Mouse (Mus musculus) lung, adult 2 months (tissue): ENCODE measurements around the gene Limk2. TPM values are rescaled to one million over a fixed set of nuclear protein-coding genes. Genes with fewer than 3 reads are reported as not detected.

Experiments
- DNase-seq: peaks from one replicate; pipeline ENCODE4 v3.0.0; 2022
- H3K4me1 ChIP-seq: fragments of 200-500 bp; 2 replicates; pipeline ENCODE4 v1.6.1; 2011; ENCODE audit warnings: low read length; ENCODE audit not compliant: control insufficient read depth, insufficient read depth
- H3K4me3 ChIP-seq: fragments of 200-500 bp; replicated peaks from 2 replicates; pipeline ENCODE3; 2011; ENCODE audit warnings: low read depth, mild to moderate bottlenecking, control low read depth, low read length; ENCODE audit errors: extremely low read depth
- CTCF ChIP-seq: fragments of 200-500 bp; IDR thresholded peaks from 2 replicates; pipeline ENCODE4 v1.5.1; 2011; ENCODE audit warnings: mild to moderate bottlenecking, low read length, control low read depth; ENCODE audit not compliant: insufficient read depth
- POLR2A ChIP-seq: fragments of 200-500 bp; IDR thresholded peaks from 2 replicates; pipeline ENCODE4 v1.6.1; 2011; ENCODE audit warnings: low read depth, mild to moderate bottlenecking, control low read depth, low read length, borderline replicate concordance; ENCODE audit errors: extremely low read depth
- WGBS: fragments of 180-500 bp; shearing (Covaris S2); methylation state at CpG from one replicate; pipeline ENCODE4 v1.1.7; 2018; 5-methylcytosine and 5-hydroxymethylcytosine counted together
- polyA plus RNA-seq: library from polyadenylated mRNA; depleted of rRNA; stranded (reverse); fragments of >200 nt; gene quantifications from 2 replicates; pipeline ENCODE4 v1.2.3, GENCODE M21; 2012

Limk2 gene
- polyA plus RNA-seq, 1 experiment, result 142 TPM

DNA sequence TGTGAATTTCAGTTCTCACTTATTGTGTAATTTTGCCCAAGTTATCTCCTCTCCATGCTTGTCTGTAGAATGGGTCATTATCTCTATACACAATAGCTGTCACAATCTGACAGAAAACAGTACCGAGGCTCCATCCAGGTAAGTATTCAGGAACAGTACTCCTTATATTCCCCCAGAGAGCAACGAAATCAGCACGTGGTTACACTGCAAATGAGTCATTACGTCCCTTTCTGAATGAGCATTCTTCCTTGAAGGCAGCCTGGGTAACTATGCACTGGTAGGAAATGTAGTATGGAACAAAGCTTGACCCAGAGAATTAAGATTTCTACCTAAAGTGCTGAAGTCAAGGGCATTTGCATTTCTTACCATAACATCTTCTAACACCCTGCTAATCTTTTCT lies 33.7 kb upstream of the Limk2 start:
- no peak for DNase-seq
- 64% methylated on average over 4 of the region's 4 CpGs for WGBS
- H3K4me1 ChIP-seq, result peaks cover 13% of the 10 kb centered on the region
- H3K4me3 ChIP-seq, result no peak overlapping the region
- TF ChIP-seq POLR2A (no peak), CTCF (no peak)

DNA sequence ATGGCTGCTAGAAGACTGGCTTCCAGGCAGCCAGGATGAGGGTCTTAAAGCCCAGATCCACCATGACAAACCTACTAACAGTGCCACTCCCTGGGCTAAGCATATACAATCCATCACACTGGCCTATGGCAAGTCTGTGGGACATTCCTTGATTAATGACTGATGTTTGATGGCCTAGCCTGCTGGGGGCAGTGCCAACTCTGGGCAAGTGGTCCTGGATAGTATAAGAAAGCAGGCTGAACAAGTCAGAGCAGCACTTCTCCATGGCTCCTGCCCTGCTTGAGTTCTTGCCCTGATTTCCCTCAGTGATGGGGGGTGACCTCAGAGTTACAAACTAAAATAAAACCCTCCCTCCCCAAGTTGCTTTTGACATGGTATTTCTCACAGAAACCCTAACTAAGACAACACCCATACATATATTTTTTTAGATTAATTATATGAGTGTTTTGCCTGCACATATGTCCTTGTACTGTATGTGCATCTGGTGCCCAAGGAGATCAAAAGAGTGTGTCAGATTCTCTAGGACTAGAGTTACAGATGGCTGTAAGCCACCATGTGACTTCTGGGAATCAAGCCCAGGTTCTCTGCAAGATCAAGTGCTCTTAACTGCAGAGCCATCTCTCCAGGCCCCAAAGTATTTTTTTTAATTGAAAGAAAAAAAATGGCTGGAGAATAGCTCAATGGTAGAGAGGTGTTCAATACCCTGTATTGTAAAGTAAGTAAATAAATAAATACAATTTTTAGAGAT lies 32.9 kb upstream of the Limk2 start:
- no peak for TF ChIP-seq POLR2A
- no peak for TF ChIP-seq CTCF
- H3K4me3 ChIP-seq, result no peak overlapping the region
- DNase-seq, result no peak
- H3K4me1 ChIP-seq, result peaks cover 13% of the 10 kb centered on the region

DNA sequence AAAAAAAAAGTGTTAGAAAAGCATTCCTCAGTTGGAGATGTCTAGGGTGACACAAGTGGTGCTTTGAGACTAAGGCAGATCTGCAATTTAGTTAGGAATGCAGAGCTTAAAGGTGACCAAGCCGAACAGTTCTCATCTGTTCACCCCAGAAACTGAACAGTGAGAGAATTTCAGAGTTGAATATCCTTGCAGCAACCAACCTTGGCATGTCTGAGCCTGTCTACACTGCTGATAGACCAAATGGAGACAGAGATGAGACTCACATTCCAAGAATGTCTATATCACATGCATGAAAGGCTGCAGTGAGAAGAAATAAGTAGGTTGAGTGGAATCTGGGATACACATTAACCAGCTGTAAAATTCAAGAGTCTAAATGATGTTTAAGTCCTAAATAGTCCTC lies 28.6 kb upstream of the Limk2 start:
- Histone ChIP-seq H3K4me1 (no peaks in the 10 kb centered on the region), H3K4me3 (no peak overlapping the region)
- WGBS, result 93% methylated on average over 1 of the region's 1 CpGs
- DNase-seq, result no peak
- TF ChIP-seq POLR2A (no peak), CTCF (no peak)

DNA sequence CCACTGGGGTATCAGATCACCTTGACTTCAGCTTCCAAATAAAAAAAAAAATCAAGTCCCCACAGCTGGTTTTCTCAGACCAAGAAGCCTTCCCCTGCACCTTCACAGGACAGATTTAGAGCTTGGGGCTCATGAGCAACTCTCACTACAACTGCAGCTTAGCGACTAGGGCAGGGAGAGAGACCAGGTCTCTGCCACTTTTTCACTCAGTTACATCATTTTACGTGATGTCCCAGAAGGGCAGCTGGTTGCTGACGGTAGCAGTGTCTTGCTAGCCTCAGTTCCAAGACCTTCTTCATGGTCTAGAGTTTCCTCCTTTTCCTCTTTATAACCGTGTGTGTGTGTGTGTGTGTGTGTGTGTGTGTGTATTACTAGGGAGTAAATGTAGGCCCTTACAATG lies 24.8 kb upstream of the Limk2 start:
- DNase-seq, result no peak
- TF ChIP-seq POLR2A (no peak), CTCF (no peak)
- H3K4me1 ChIP-seq, result no peaks in the 10 kb centered on the region
- WGBS, result 78% methylated on average over 4 of the region's 4 CpGs
- H3K4me3 ChIP-seq, result no peak overlapping the region

DNA sequence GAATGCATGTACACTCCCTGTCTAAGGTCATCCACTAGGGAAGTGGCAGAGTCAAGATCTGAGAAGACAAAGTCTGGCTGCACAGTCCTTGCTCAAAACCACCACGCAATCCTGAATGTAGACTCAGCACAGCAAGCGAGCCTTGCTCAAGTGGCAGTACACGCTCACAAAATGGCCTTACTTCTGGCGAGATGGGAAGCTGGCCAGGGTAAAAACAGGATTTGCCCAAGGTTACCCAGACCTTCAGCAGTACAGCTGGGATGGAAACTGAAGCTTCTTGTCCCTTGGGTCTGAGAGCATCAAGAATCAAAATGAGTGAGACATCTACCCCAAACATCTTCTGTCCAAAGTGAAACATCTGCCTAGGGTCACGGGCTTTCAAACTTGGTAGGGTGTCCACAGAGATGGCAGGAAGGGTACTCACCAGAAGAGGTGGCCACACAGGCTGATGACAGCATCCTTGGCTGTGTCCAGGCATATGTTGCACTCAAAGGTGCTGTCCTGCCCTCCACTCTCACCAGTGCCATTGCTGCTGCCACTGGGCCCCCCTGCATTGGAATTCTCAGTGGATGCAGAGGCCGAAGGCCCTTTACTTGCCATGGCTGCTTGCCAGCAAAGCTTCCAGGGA lies 23.1 kb upstream of the Limk2 start:
- H3K4me3 ChIP-seq, result no peak overlapping the region
- 85% methylated on average over 6 of the region's 6 CpGs for WGBS
- H3K4me1 ChIP-seq, result no peaks in the 10 kb centered on the region
- TF ChIP-seq CTCF (no peak), POLR2A (no peak)
- no peak for DNase-seq

- no peak for DNase-seq
- no peaks in the 10 kb centered on the region for H3K4me1 ChIP-seq
- 91% methylated on average over 3 of the region's 3 CpGs for whole genome bisulfite sequencing
- TF ChIP-seq POLR2A, result no peak
- TF ChIP-seq CTCF, result no peak
- no peak overlapping the region for H3K4me3 ChIP-seq
These were observed 22.5 kb upstream of the Limk2 start for GRCm38 (mm10) chr11:3431515-3431914.

- WGBS, result 79% methylated on average over 7 of the region's 7 CpGs
- Histone ChIP-seq H3K4me1 (no peaks in the 10 kb centered on the region), H3K4me3 (no peak overlapping the region)
- no peak for DNase-seq
- no peak for TF ChIP-seq CTCF
- no peak for TF ChIP-seq POLR2A
These were observed 19.6 kb upstream of the Limk2 start for GRCm38 (mm10) chr11:3428632-3429031.

DNA sequence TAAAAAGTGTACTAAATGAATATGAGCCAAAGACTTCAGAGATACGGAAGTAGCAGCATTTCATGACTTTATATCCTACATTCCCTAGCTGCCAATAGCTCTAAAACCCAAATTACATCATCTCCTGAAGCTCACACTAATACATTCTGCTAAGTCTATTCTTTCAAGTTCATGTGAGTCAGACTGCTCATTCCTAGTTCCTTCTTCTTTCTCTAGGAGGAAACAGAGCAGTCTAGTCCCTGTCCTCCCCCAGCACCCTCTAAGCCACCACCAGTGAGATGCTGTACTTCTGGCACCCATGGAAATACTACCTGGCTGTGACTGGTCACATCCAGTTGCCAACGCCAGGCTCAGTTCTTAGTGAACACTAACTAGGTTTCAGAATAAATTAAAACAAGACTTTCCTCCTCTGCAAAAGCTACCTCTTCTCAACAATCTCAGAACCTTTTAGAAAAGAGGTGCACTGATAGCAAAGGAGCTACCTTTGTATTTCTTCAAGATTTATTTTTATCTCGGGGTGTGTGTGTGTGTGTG lies 18.8 kb upstream of the Limk2 start:
- 71% methylated on average over 3 of the region's 3 CpGs for WGBS
- no peak for DNase-seq
- H3K4me3 ChIP-seq, result no peak overlapping the region
- TF ChIP-seq CTCF (no peak), POLR2A (no peak)
- no peaks in the 10 kb centered on the region for H3K4me1 ChIP-seq

DNA sequence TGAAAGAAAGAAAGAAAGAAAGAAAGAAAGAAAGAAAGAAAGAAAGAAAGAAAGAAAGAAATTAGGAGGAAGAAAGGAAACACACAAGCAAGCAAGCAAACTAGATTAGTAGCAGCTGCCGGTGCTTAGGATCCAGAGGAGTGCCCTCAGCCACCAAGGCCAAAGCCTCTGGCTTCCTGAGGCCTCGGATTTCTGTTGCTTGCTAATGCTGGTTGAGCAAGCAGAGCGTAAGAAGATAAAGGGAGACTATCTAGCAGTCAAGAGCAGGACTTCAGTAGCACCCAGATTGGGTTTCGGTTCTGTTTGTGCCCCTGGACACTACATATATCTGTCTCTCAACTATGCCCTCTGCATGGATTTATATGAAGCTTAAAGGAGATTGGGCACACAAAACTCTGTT lies 13.3 kb upstream of the Limk2 start:
- peaks cover 2% of the 10 kb centered on the region; the same call in 1 of the 2 replicates for H3K4me1 ChIP-seq
- DNase-seq, result no peak
- 82% methylated on average over 4 of the region's 4 CpGs for WGBS
- no peak overlapping the region for H3K4me3 ChIP-seq
- TF ChIP-seq POLR2A (no peak), CTCF (no peak)

- peaks cover 2% of the 10 kb centered on the region; the same call in 1 of the 2 replicates for H3K4me1 ChIP-seq
- no peak for DNase-seq
- no peak overlapping the region for H3K4me3 ChIP-seq
- TF ChIP-seq POLR2A, result no peak
- no peak for TF ChIP-seq CTCF
- 41% methylated on average over 4 of the region's 4 CpGs for WGBS
These were observed 9.8 kb upstream of the Limk2 start for GRCm38 (mm10) chr11:3418741-3419140.
